Mouse (Mus musculus) CH12.LX (cell line): ENCODE measurements around the gene Patj. TPM values are rescaled to one million over a fixed set of nuclear protein-coding genes. Genes with fewer than 3 reads are reported as not detected.

ENCODE experiments used
- DNase-seq: peaks from one replicate; pipeline ENCODE4 v3.0.0-alpha.2; 2013; ENCODE audit errors: extremely low read depth
- H3K27ac ChIP-seq: 2 replicates; pipeline ENCODE4 v1.5.1; 2012; ENCODE audit warnings: low read depth, mild to moderate bottlenecking, control low read depth, moderate library complexity; ENCODE audit not compliant: insufficient read depth
- H3K27me3 ChIP-seq: replicated peaks from 2 replicates; pipeline ENCODE3; 2012; ENCODE audit warnings: inconsistent platforms
- H3K36me3 ChIP-seq, 2 experiments: replicated peaks in 1 of 2; 2 replicates each; pipeline versions ENCODE3 to v1.6.1; 2012; ENCODE audit warnings: inconsistent platforms in 1 of 2, low read length in 1 of 2, mild to moderate bottlenecking in 1 of 2, mixed read lengths in 1 of 2, moderate library complexity in 1 of 2; ENCODE audit not compliant: control insufficient read depth in 1 of 2, insufficient read depth in 1 of 2
- H3K4me1 ChIP-seq, 2 experiments: 2 replicates each; pipeline ENCODE4 v1.6.1; 2012; ENCODE audit warnings: inconsistent platforms in 1 of 2, moderate library complexity in 1 of 2; ENCODE audit not compliant: insufficient read depth in 2 of 2, control insufficient read depth in 1 of 2
- H3K4me2 ChIP-seq: 2 replicates; pipeline ENCODE4 v1.6.1; 2012; ENCODE audit warnings: low read depth, mild to moderate bottlenecking, control low read depth; ENCODE audit not compliant: poor library complexity, insufficient read depth, severe bottlenecking
- H3K4me3 ChIP-seq, 3 experiments: fragments of 150-350 bp in 1 of 3; sonication (generic) in 1 of 3; replicated peaks in 1 of 3; 2 replicates each; pipeline versions ENCODE3 to v1.5.1; 2011 to 2012; ENCODE audit warnings: low read depth in 2 of 3, low read length in 2 of 3, mild to moderate bottlenecking in 2 of 3, moderate library complexity in 2 of 3, control low read depth in 1 of 3, improper control_type of control experiment in 1 of 3, inconsistent platforms in 1 of 3, mixed read lengths in 1 of 3; ENCODE audit not compliant: poor library complexity in 1 of 3
- H3K79me2 ChIP-seq: replicated peaks from 2 replicates; pipeline ENCODE4 v1.6.1; 2012; ENCODE audit warnings: mild to moderate bottlenecking, moderate library complexity; ENCODE audit not compliant: control insufficient read depth, poor library complexity, insufficient read depth, severe bottlenecking; ENCODE audit errors: extremely low read depth
- H3K9ac ChIP-seq: 2 replicates; pipeline ENCODE4 v1.6.1; 2012; ENCODE audit warnings: low read depth, mild to moderate bottlenecking, control low read depth, moderate library complexity; ENCODE audit not compliant: insufficient read depth
- H3K9me3 ChIP-seq: replicated peaks from 2 replicates; pipeline ENCODE3; 2012; ENCODE audit warnings: low read length, inconsistent platforms, mixed read lengths
- BHLHE40 ChIP-seq: IDR thresholded peaks from 2 replicates; pipeline ENCODE4 v1.6.1; 2011; ENCODE audit warnings: mild to moderate bottlenecking, low read depth, low read length, improper control_type of control experiment
- CHD1 ChIP-seq: IDR thresholded peaks from 2 replicates; pipeline ENCODE4 v1.6.1; 2012; ENCODE audit warnings: low read depth, low read length, improper control_type of control experiment, inconsistent platforms
- CHD2 ChIP-seq: IDR thresholded peaks from 2 replicates; pipeline ENCODE4 v1.6.1; 2011; ENCODE audit warnings: low read length, improper control_type of control experiment
- CTCF ChIP-seq, 2 experiments: IDR thresholded peaks in 1 of 2; conservative IDR thresholded peaks in 1 of 2; 2 replicates each; pipeline ENCODE4 v1.5.1; 2011 to 2012; ENCODE audit warnings: low read depth in 2 of 2, low read length in 2 of 2, improper control_type of control experiment in 1 of 2, inconsistent platforms in 1 of 2, mild to moderate bottlenecking in 1 of 2, moderate library complexity in 1 of 2
- ELF1 ChIP-seq: IDR thresholded peaks from 2 replicates; pipeline ENCODE4 v1.6.1; 2014; ENCODE audit warnings: low read depth, mild to moderate bottlenecking, inconsistent platforms, low read length, improper control_type of control experiment
- EP300 ChIP-seq: IDR thresholded peaks from 2 replicates; pipeline ENCODE4 v1.6.1; 2011; ENCODE audit warnings: low read length, improper control_type of control experiment
- ETS1 ChIP-seq: conservative IDR thresholded peaks from 2 replicates; pipeline ENCODE4 v1.6.1; 2012; ENCODE audit warnings: low read depth, mild to moderate bottlenecking, inconsistent platforms, low read length, improper control_type of control experiment, moderate library complexity
- JUND ChIP-seq: conservative IDR thresholded peaks from 2 replicates; pipeline ENCODE4 v1.6.1; 2011; ENCODE audit warnings: low read depth, low read length, improper control_type of control experiment
- MAX ChIP-seq: IDR thresholded peaks from 2 replicates; pipeline ENCODE4 v1.6.1; 2011; ENCODE audit warnings: low read length, improper control_type of control experiment
- MEF2A ChIP-seq: IDR thresholded peaks from 2 replicates; pipeline ENCODE4 v1.6.1; 2014; ENCODE audit warnings: low read depth, mild to moderate bottlenecking, inconsistent platforms, low read length, improper control_type of control experiment, borderline replicate concordance
- NELFE ChIP-seq: IDR thresholded peaks from 2 replicates; pipeline ENCODE4 v1.6.1; 2011; ENCODE audit warnings: low read depth, low read length, improper control_type of control experiment
- NRF1 ChIP-seq: IDR thresholded peaks from 2 replicates; pipeline ENCODE4 v1.6.1; 2014; ENCODE audit warnings: low read depth, mild to moderate bottlenecking, inconsistent platforms, low read length, improper control_type of control experiment, moderate library complexity
- POLR2AphosphoS2 ChIP-seq: IDR thresholded peaks from 2 replicates; pipeline ENCODE4 v1.6.1; 2011; ENCODE audit warnings: low read depth, low read length, improper control_type of control experiment
- SMC3 ChIP-seq: IDR thresholded peaks from 2 replicates; pipeline ENCODE4 v1.6.1; 2011; ENCODE audit warnings: low read depth, low read length, improper control_type of control experiment
- TCF12 ChIP-seq: IDR thresholded peaks from 2 replicates; pipeline ENCODE4 v1.6.1; 2014; ENCODE audit warnings: low read depth, mild to moderate bottlenecking, inconsistent platforms, low read length, improper control_type of control experiment
- USF1 ChIP-seq: IDR thresholded peaks from 2 replicates; pipeline ENCODE4 v1.6.1; 2014; ENCODE audit warnings: low read depth, mild to moderate bottlenecking, inconsistent platforms, low read length, improper control_type of control experiment
- ZC3H11A ChIP-seq: IDR thresholded peaks from 2 replicates; pipeline ENCODE4 v1.6.1; 2012; ENCODE audit warnings: low read depth, mild to moderate bottlenecking, inconsistent platforms, low read length, improper control_type of control experiment
- ZKSCAN1 ChIP-seq: IDR thresholded peaks from 2 replicates; pipeline ENCODE4 v1.6.1; 2012; ENCODE audit warnings: low read depth, inconsistent platforms, low read length, improper control_type of control experiment, borderline replicate concordance
- ZMIZ1 ChIP-seq: IDR thresholded peaks from 2 replicates; pipeline ENCODE4 v1.6.1; 2012; ENCODE audit warnings: low read depth, mild to moderate bottlenecking, inconsistent platforms, low read length, improper control_type of control experiment
- ZNF384 ChIP-seq: IDR thresholded peaks from 2 replicates; pipeline ENCODE4 v1.6.1; 2012; ENCODE audit warnings: low read depth, low read length, improper control_type of control experiment, inconsistent platforms
- dilution Hi-C: fragments of 300-500 bp; cut with MboI; formaldehyde crosslinking; loops from 2 replicates; pipeline ENCODE4 v1.14.3; 2020; ENCODE audit warnings: low sequenced_read_pairs; ENCODE audit not compliant: extremely low pct_unique_long_range_greater_than_20kb, extremely low pct_ligation_motif_present
- in situ Hi-C: fragments of 300-500 bp; cut with MboI; formaldehyde crosslinking; loops from 3 replicates; pipeline ENCODE4 v1.14.3; 2019; ENCODE audit warnings: low sequenced_read_pairs, low pct_ligation_motif_present, low pct_unique_long_range_greater_than_20kb, mixed read lengths
- polyA plus RNA-seq: library from polyadenylated mRNA; unstranded; fragments of >175 nt; gene quantifications from 2 replicates; pipeline ENCODE4 v1.2.1, GENCODE M21; 2012; ENCODE audit warnings: low read depth; ENCODE audit not compliant: insufficient read length
- total RNA-seq, 2 experiments: library from RNA; depleted of rRNA; stranded (reverse); fragments of 300-350 nt in 1 of 2; fragments of >200 nt in 1 of 2; gene quantifications; 2 replicates each; pipeline ENCODE4 v1.2.3; 2012 to 2014

The Patj gene
- total and polyA plus RNA-seq, 3 experiments = 1.2 to 6.1 (median 2.0) TPM

- no peaks in the 10 kb centered on the region for H3K79me2 ChIP-seq
- dilution Hi-C loops = no loop called here
- H3K4me1 ChIP-seq = no peaks in the 10 kb centered on the region
- H3K9me3 ChIP-seq = peaks cover 50% of the 10 kb centered on the region
- DNase-seq = no peak
- in situ Hi-C loops = no loop called here
- H3K9ac ChIP-seq = no peak overlapping the region
- TF ChIP-seq CTCF (conservative IDR thresholded peaks at IDR 0.05 in 1 of 2, IDR thresholded peaks at IDR 0.05 in 1 of 2; ENCODE audit: low read depth in 2 of 2, low read length in 2 of 2) (no peak), EP300 (no peak), USF1 (no peak), NRF1 (no peak), BHLHE40 (no peak), POLR2AphosphoS2 (no peak), CHD2 (no peak), NELFE (no peak), ELF1 (no peak), ETS1 (no peak), TCF12 (no peak), ZMIZ1 (no peak), ZNF384 (no peak), ZKSCAN1 (no peak), MAX (no peak), CHD1 (no peak), JUND (no peak), MEF2A (no peak), SMC3 (no peak)
- no peak overlapping the region for H3K4me2 ChIP-seq
- H3K27ac ChIP-seq = no peak overlapping the region
- H3K4me3 ChIP-seq = no peak overlapping the region
- no peaks in the 10 kb centered on the region for H3K27me3 ChIP-seq
- no peaks in the 10 kb centered on the region for H3K36me3 ChIP-seq
Observed at GRCm38 (mm10) chr4:98586303-98586702, 190.7 kb downstream of the Patj start.

GRCm38 (mm10) chr4:98587686-98588085 lies 192.1 kb downstream of the Patj start:
- no peaks in the 10 kb centered on the region for H3K27me3 ChIP-seq
- no peak for DNase-seq
- no peak overlapping the region for H3K27ac ChIP-seq
- H3K79me2 ChIP-seq = no peaks in the 10 kb centered on the region
- H3K4me2 ChIP-seq = no peak overlapping the region
- H3K4me1 ChIP-seq = no peaks in the 10 kb centered on the region
- no peak overlapping the region for H3K4me3 ChIP-seq
- no peak overlapping the region for H3K9ac ChIP-seq
- TF ChIP-seq ELF1 (no peak), EP300 (no peak), ZC3H11A (no peak), JUND (no peak)
- in situ Hi-C loops (no loop called here), dilution Hi-C loops (no loop called here)
- no peaks in the 10 kb centered on the region for H3K36me3 ChIP-seq
- H3K9me3 ChIP-seq = peaks cover 50% of the 10 kb centered on the region
